Mouse (Mus musculus): Measurements from ENCODE around the gene Tysnd1. TPM values are rescaled to one million over a fixed set of nuclear protein-coding genes. Genes with fewer than 3 reads are reported as not detected.

Gene Tysnd1
- polyA plus RNA-seq, 1 experiment from 2014 or later, result 40.6 TPM

- Histone ChIP-seq H3K36me3 (ENCODE audit: control insufficient read depth, insufficient read depth, low read length) (no peaks in the 10 kb centered on the region), H3K4me3 (ENCODE audit: low read depth, low read length) (no peak overlapping the region), H3K9ac (ENCODE audit: low read length) (no peak overlapping the region), H3K4me2 (ENCODE audit: low read length) (no peak overlapping the region), H3K27me3 (replicated peaks; ENCODE audit: control insufficient read depth, insufficient read depth, low read length) (no peaks in the 10 kb centered on the region), H3K4me1 (replicated peaks; ENCODE audit: control insufficient read depth, insufficient read depth, low read length) (peaks cover 3% of the 10 kb centered on the region; the same call in 1 of the 2 replicates), H3K9me3 (ENCODE audit: control insufficient read depth, low read length) (no peaks in the 10 kb centered on the region), H3K27ac (ENCODE audit: low read depth) (no peak overlapping the region)
- no peak for DNase-seq (ENCODE audit: low spot score)
- ATAC-seq (replicated peaks; ENCODE audit: low FRiP score, low TSS enrichment, low read depth), result no peak
- 91% methylated on average over 12 of the region's 12 CpGs for WGBS
Measured at GRCm38 (mm10) chr10:61717406-61718296, 22.3 kb downstream of the Tysnd1 start.

GRCm38 (mm10) chr10:61720331-61720730 is 25.0 kb downstream of the Tysnd1 start:
- H3K36me3 ChIP-seq (ENCODE audit: control insufficient read depth, insufficient read depth, low read length), result no peaks in the 10 kb centered on the region
- H3K4me1 ChIP-seq (replicated peaks; ENCODE audit: control insufficient read depth, insufficient read depth, low read length), result peaks cover 3% of the 10 kb centered on the region; the same call in 1 of the 2 replicates
- H3K9ac ChIP-seq (ENCODE audit: low read length), result no peak overlapping the region
- H3K27me3 ChIP-seq (replicated peaks; ENCODE audit: control insufficient read depth, insufficient read depth, low read length), result no peaks in the 10 kb centered on the region
- H3K4me3 ChIP-seq (ENCODE audit: low read depth, low read length), result no peak overlapping the region
- 90% methylated on average over 7 of the region's 7 CpGs for WGBS
- no peak for DNase-seq (ENCODE audit: low spot score)
- H3K9me3 ChIP-seq (ENCODE audit: control insufficient read depth, low read length), result no peaks in the 10 kb centered on the region
- no peak overlapping the region for H3K27ac ChIP-seq (ENCODE audit: low read depth)
- H3K4me2 ChIP-seq (ENCODE audit: low read length), result no peak overlapping the region
- no peak for ATAC-seq (replicated peaks; ENCODE audit: low FRiP score, low TSS enrichment, low read depth)

GRCm38 (mm10) chr10:61722215-61722614 is 26.9 kb downstream of the Tysnd1 start:
- Histone ChIP-seq H3K4me2 (ENCODE audit: low read length) (no peak overlapping the region), H3K27me3 (replicated peaks; ENCODE audit: control insufficient read depth, insufficient read depth, low read length) (no peaks in the 10 kb centered on the region), H3K27ac (ENCODE audit: low read depth) (no peak overlapping the region), H3K36me3 (ENCODE audit: control insufficient read depth, insufficient read depth, low read length) (no peaks in the 10 kb centered on the region), H3K4me1 (replicated peaks; ENCODE audit: control insufficient read depth, insufficient read depth, low read length) (no peaks in the 10 kb centered on the region), H3K4me3 (ENCODE audit: low read depth, low read length) (no peak overlapping the region), H3K9ac (ENCODE audit: low read length) (no peak overlapping the region), H3K9me3 (ENCODE audit: control insufficient read depth, low read length) (no peaks in the 10 kb centered on the region)
- DNase-seq (ENCODE audit: low spot score) (no peak), ATAC-seq (replicated peaks; ENCODE audit: low FRiP score, low TSS enrichment, low read depth) (no peak)
- WGBS, result 81% methylated on average over 3 of the region's 3 CpGs

- no peaks in the 10 kb centered on the region for H3K9me3 ChIP-seq (ENCODE audit: control insufficient read depth, low read length)
- DNase-seq (ENCODE audit: low spot score), result no peak
- H3K27me3 ChIP-seq (replicated peaks; ENCODE audit: control insufficient read depth, insufficient read depth, low read length), result no peaks in the 10 kb centered on the region
- WGBS, result 68% methylated on average over 6 of the region's 6 CpGs
- no peak overlapping the region for H3K4me2 ChIP-seq (ENCODE audit: low read length)
- no peaks in the 10 kb centered on the region for H3K4me1 ChIP-seq (replicated peaks; ENCODE audit: control insufficient read depth, insufficient read depth, low read length)
- no peak overlapping the region for H3K4me3 ChIP-seq (ENCODE audit: low read depth, low read length)
- H3K27ac ChIP-seq (ENCODE audit: low read depth), result no peak overlapping the region
- 0 out of 2 replicates have a peak, but pooled peaks cover 4% of the 10 kb centered on the region for H3K36me3 ChIP-seq (ENCODE audit: control insufficient read depth, insufficient read depth, low read length)
- no peak overlapping the region for H3K9ac ChIP-seq (ENCODE audit: low read length)
- no peak for ATAC-seq (replicated peaks; ENCODE audit: low FRiP score, low TSS enrichment, low read depth)
Measured at GRCm38 (mm10) chr10:61723271-61723670, 28.0 kb downstream of the Tysnd1 start.

- WGBS, result 46% methylated on average over 11 of the region's 11 CpGs
- no peaks in the 10 kb centered on the region for H3K4me1 ChIP-seq (replicated peaks; ENCODE audit: control insufficient read depth, insufficient read depth, low read length)
- H3K9ac ChIP-seq (ENCODE audit: low read length), result no peak overlapping the region
- DNase-seq (ENCODE audit: low spot score) (no peak), ATAC-seq (replicated peaks; ENCODE audit: low FRiP score, low TSS enrichment, low read depth) (no peak)
- no peak overlapping the region for H3K4me3 ChIP-seq (ENCODE audit: low read depth, low read length)
- peaks cover 17% of the 10 kb centered on the region for H3K36me3 ChIP-seq (ENCODE audit: control insufficient read depth, insufficient read depth, low read length)
- no peak overlapping the region for H3K27ac ChIP-seq (ENCODE audit: low read depth)
- H3K9me3 ChIP-seq (ENCODE audit: control insufficient read depth, low read length), result peaks cover 3% of the 10 kb centered on the region; the same call in 1 of the 2 replicates
- H3K27me3 ChIP-seq (replicated peaks; ENCODE audit: control insufficient read depth, insufficient read depth, low read length), result no peaks in the 10 kb centered on the region
- no peak overlapping the region for H3K4me2 ChIP-seq (ENCODE audit: low read length)
Measured at GRCm38 (mm10) chr10:61729181-61729580, 33.9 kb downstream of the Tysnd1 start.

GRCm38 (mm10) chr10:61730171-61730570 is 34.9 kb downstream of the Tysnd1 start:
- WGBS, result 97% methylated on average over 6 of the region's 6 CpGs
- no peak overlapping the region for H3K9ac ChIP-seq (ENCODE audit: low read length)

GRCm38 (mm10) chr10:61734377-61734776 is 39.1 kb downstream of the Tysnd1 start:
- no peak overlapping the region for H3K9ac ChIP-seq (ENCODE audit: low read length)
- ATAC-seq (replicated peaks; ENCODE audit: low FRiP score, low TSS enrichment, low read depth), result no peak
- H3K4me1 ChIP-seq (replicated peaks; ENCODE audit: control insufficient read depth, insufficient read depth, low read length), result no peaks in the 10 kb centered on the region
- H3K27ac ChIP-seq (ENCODE audit: low read depth), result no peak overlapping the region
- no peak overlapping the region for H3K4me3 ChIP-seq (ENCODE audit: low read depth, low read length)
- H3K9me3 ChIP-seq (ENCODE audit: control insufficient read depth, low read length), result peaks cover 3% of the 10 kb centered on the region; the same call in 1 of the 2 replicates
- 40% methylated on average over 3 of the region's 3 CpGs for WGBS
- peak; percentile 59 for DNase-seq (ENCODE audit: low spot score)
- no peaks in the 10 kb centered on the region for H3K27me3 ChIP-seq (replicated peaks; ENCODE audit: control insufficient read depth, insufficient read depth, low read length)
- H3K36me3 ChIP-seq (ENCODE audit: control insufficient read depth, insufficient read depth, low read length), result peaks cover 25% of the 10 kb centered on the region
- no peak overlapping the region for H3K4me2 ChIP-seq (ENCODE audit: low read length)

More at GRCm38 (mm10) chr10:61730171-61730570, 34.9 kb downstream of the Tysnd1 start:
- DNase-seq (ENCODE audit: low spot score) (no peak), ATAC-seq (replicated peaks; ENCODE audit: low FRiP score, low TSS enrichment, low read depth) (no peak)
- Histone ChIP-seq H3K36me3 (ENCODE audit: control insufficient read depth, insufficient read depth, low read length) (peaks cover 17% of the 10 kb centered on the region), H3K9me3 (ENCODE audit: control insufficient read depth, low read length) (peaks cover 3% of the 10 kb centered on the region; the same call in 1 of the 2 replicates), H3K4me3 (ENCODE audit: low read depth, low read length) (no peak overlapping the region), H3K4me2 (ENCODE audit: low read length) (no peak overlapping the region), H3K4me1 (replicated peaks; ENCODE audit: control insufficient read depth, insufficient read depth, low read length) (no peaks in the 10 kb centered on the region), H3K27ac (ENCODE audit: low read depth) (no peak overlapping the region), H3K27me3 (replicated peaks; ENCODE audit: control insufficient read depth, insufficient read depth, low read length) (no peaks in the 10 kb centered on the region)

- Histone ChIP-seq H3K27ac (ENCODE audit: low read depth) (no peak overlapping the region), H3K9me3 (ENCODE audit: control insufficient read depth, low read length) (no peaks in the 10 kb centered on the region), H3K4me2 (ENCODE audit: low read length) (no peak overlapping the region), H3K4me1 (replicated peaks; ENCODE audit: control insufficient read depth, insufficient read depth, low read length) (no peaks in the 10 kb centered on the region), H3K9ac (ENCODE audit: low read length) (no peak overlapping the region), H3K36me3 (ENCODE audit: control insufficient read depth, insufficient read depth, low read length) (peaks cover 40% of the 10 kb centered on the region), H3K4me3 (ENCODE audit: low read depth, low read length) (no peak overlapping the region), H3K27me3 (replicated peaks; ENCODE audit: control insufficient read depth, insufficient read depth, low read length) (no peaks in the 10 kb centered on the region)
- ATAC-seq (replicated peaks; ENCODE audit: low FRiP score, low TSS enrichment, low read depth) (no peak), DNase-seq (ENCODE audit: low spot score) (no peak)
- WGBS, result 68% methylated on average over 10 of the region's 10 CpGs
Measured at GRCm38 (mm10) chr10:61736671-61737078, 41.4 kb downstream of the Tysnd1 start.

All from intestine, embryonic 14.5 days (tissue).